Mouse (Mus musculus): ENCODE results near the gene Creb3l1. TPM values are rescaled to one million over a fixed set of nuclear protein-coding genes. Genes with fewer than 3 reads are reported as not detected.

Gene Creb3l1
- polyA plus RNA-seq, 1 experiment from 2014 or later = 1.1 TPM

- 3% methylated on average over 79 of the region's 79 CpGs for WGBS (ENCODE audit: insufficient replicate concordance)
- no peaks in the 10 kb centered on the region for H3K9me3 ChIP-seq (replicated peaks)
- DNase-seq = no peak
- peak within 1 kb of the TSS; percentile 43 for H3K4me3 ChIP-seq (replicated peaks)
- no peak within 1 kb of the TSS for H3K27ac ChIP-seq
- peaks cover 28% of the 10 kb centered on the region for H3K4me1 ChIP-seq (replicated peaks)
- 0 out of 2 replicates have a peak, but pooled peaks have one; percentile 27 for ATAC-seq (ENCODE audit: low read depth)
- H3K27me3 ChIP-seq = peaks cover 95% of the 10 kb centered on the region
- no peak within 1 kb of the TSS for H3K9ac ChIP-seq
- no peaks in the 10 kb centered on the region for H3K36me3 ChIP-seq
- peak within 1 kb of the TSS; percentile 59 for H3K4me2 ChIP-seq
Measured at GRCm38 (mm10) chr2:91975581-91976541, 48.4 kb downstream of the Creb3l1 start, which contains the start of gene Dgkz. Gene Dgkz (minus strand): TSS chr2:91975864.

DNA sequence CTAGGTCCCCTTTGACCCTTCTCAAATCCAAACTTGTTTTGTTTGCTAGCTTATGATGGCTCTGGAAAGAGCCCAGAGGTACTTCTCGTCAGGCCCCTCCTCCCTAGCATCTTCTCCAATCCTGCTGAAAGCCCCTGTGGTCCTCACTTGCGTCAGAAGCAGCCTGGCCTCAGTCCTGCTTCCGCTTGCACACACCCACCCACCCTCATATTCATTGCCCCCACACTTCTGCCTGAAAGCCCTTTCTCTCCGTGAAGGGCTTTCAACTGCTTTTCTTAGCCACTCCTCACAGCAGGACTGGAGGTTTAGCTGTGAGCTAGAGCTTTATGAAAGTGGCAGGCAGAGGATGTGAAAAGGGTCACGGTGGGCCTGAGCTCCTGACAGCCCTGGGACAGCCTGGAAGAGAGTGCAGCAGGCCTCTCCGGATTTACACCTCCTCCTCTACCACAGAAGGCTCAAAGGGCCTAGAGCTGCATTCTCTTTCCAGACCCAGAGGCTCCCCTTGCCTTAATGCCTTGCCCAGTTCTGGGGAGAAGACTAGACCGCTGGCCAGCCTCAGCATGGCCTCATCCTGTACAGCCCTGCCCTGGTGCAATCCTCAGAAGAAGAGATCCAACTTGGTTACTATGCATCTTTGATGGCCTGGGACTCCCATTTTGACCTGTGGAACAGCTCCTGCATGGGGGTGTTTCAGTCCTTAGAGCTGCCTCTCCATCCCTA is 50.7 kb downstream of the Creb3l1 start:
- no peaks in the 10 kb centered on the region for H3K36me3 ChIP-seq
- H3K9me3 ChIP-seq (replicated peaks) = no peaks in the 10 kb centered on the region
- ATAC-seq (ENCODE audit: low read depth) (no peak), DNase-seq (no peak)
- 42% methylated on average over 7 of the region's 7 CpGs for WGBS (ENCODE audit: insufficient replicate concordance)
- no peak overlapping the region for H3K4me3 ChIP-seq (replicated peaks)
- H3K4me1 ChIP-seq (replicated peaks) = peaks cover 28% of the 10 kb centered on the region
- H3K27ac ChIP-seq = no peak overlapping the region
- H3K27me3 ChIP-seq = peaks cover 100% of the 10 kb centered on the region
- no peak overlapping the region for H3K4me2 ChIP-seq
- no peak overlapping the region for H3K9ac ChIP-seq

GRCm38 (mm10) chr2:91972121-91972566 is 52.2 kb downstream of the Creb3l1 start:
- peak overlapping the region; percentile 10; the same call in 1 of the 2 replicates for H3K4me2 ChIP-seq
- no peak overlapping the region for H3K4me3 ChIP-seq (replicated peaks)
- H3K36me3 ChIP-seq = no peaks in the 10 kb centered on the region
- no peak overlapping the region for H3K9ac ChIP-seq
- peaks cover 94% of the 10 kb centered on the region for H3K27me3 ChIP-seq
- peaks cover 20% of the 10 kb centered on the region for H3K4me1 ChIP-seq (replicated peaks)
- no peak overlapping the region; the same call in 1 of the 2 replicates for H3K27ac ChIP-seq
- H3K9me3 ChIP-seq (replicated peaks) = no peaks in the 10 kb centered on the region
- DNase-seq = no peak
- ATAC-seq (ENCODE audit: low read depth) = no peak
- 14% methylated on average over 13 of the region's 13 CpGs for whole genome bisulfite sequencing (ENCODE audit: insufficient replicate concordance)

GRCm38 (mm10) chr2:91971231-91972097 is 52.8 kb downstream of the Creb3l1 start:
- 24% methylated on average over 21 of the region's 21 CpGs for WGBS (ENCODE audit: insufficient replicate concordance)
- Histone ChIP-seq H3K4me2 (peak overlapping the region; percentile 10; the same call in 1 of the 2 replicates), H3K9ac (no peak overlapping the region), H3K27me3 (peaks cover 90% of the 10 kb centered on the region), H3K9me3 (replicated peaks) (no peaks in the 10 kb centered on the region), H3K4me1 (replicated peaks) (peaks cover 22% of the 10 kb centered on the region), H3K36me3 (no peaks in the 10 kb centered on the region), H3K4me3 (replicated peaks) (no peak overlapping the region), H3K27ac (peak overlapping the region; percentile 63)
- no peak for DNase-seq
- ATAC-seq (ENCODE audit: low read depth) = peak; percentile 42; the same call in 1 of the 2 replicates

DNA sequence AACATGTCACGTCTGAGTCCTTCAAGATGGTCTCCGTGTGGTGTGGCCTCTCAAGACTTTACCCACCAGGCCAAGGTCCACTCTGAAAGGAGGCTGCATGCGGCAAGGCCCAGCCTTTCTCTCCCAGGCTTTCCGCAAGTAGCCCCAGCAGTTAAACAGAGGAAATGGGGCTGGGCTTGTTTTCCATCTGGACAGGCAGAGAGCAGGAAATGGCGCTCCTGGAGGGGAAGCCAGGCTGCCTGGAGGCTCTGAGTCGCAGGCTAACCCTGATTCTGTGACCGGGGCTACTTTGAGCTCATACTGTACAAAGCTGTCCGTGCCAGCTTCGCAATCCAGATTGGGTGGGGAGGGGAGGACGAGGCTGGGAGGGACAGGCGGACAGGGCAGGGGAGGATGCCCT is 56.3 kb downstream of the Creb3l1 start:
- H3K27me3 ChIP-seq = peaks cover 81% of the 10 kb centered on the region
- no peak overlapping the region for H3K4me2 ChIP-seq
- no peak overlapping the region for H3K9ac ChIP-seq
- H3K4me1 ChIP-seq (replicated peaks) = peaks cover 33% of the 10 kb centered on the region
- DNase-seq (no peak), ATAC-seq (ENCODE audit: low read depth) (no peak)
- no peaks in the 10 kb centered on the region for H3K36me3 ChIP-seq
- WGBS (ENCODE audit: insufficient replicate concordance) = 41% methylated on average over 11 of the region's 11 CpGs
- H3K27ac ChIP-seq = no peak overlapping the region; the same call in none of the 2 replicates
- H3K4me3 ChIP-seq (replicated peaks) = no peak overlapping the region
- H3K9me3 ChIP-seq (replicated peaks) = no peaks in the 10 kb centered on the region

DNA sequence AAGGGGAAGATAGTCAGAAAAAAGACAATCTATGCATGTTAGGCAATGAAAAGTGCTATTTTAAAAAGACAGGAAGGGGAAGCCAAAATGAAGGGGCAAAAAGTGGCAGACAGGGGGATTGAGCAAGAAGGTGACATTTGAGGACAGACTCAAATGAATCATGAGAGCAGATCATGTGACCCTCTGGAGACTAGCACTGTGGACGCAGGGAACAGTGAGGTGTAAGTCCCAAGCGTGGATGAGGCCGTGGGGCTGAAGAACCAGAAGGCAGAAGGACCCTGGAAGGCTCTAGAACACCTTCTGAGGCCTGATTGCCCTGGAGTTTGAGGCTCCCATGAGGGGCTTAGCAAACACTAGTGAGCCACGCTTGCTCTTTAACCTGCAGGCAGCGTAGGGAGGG is 57.9 kb downstream of the Creb3l1 start:
- Histone ChIP-seq H3K9me3 (replicated peaks) (no peaks in the 10 kb centered on the region), H3K36me3 (no peaks in the 10 kb centered on the region), H3K27ac (no peak overlapping the region), H3K4me1 (replicated peaks) (peaks cover 46% of the 10 kb centered on the region), H3K27me3 (peaks cover 65% of the 10 kb centered on the region), H3K4me3 (replicated peaks) (no peak overlapping the region), H3K4me2 (no peak overlapping the region), H3K9ac (no peak overlapping the region)
- ATAC-seq (ENCODE audit: low read depth) = no peak
- no peak for DNase-seq
- 64% methylated on average over 5 of the region's 5 CpGs for WGBS (ENCODE audit: insufficient replicate concordance)

DNA sequence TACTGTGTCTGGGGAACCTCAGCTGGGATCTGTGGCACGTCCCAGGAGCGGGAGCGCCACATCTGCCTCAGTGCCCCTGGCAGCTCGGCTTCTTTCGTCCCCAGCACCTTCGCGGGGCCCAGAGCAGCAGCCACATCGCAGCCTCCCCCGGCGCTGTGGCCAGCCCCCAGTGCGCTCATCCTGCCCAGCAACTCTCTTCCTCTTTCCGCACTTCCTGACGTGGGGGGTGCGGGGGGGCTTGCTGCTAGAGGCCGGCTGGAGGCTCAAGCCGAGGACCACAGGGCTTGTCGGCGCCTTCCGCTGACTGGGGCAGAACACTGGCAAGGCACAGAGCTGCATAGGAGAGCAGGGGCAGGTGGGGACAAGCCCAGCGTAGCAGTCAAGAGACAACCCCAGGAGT is 58.9 kb downstream of the Creb3l1 start:
- Histone ChIP-seq H3K9me3 (replicated peaks) (no peaks in the 10 kb centered on the region), H3K9ac (peak overlapping the region; percentile 22; the same call in 1 of the 2 replicates), H3K36me3 (peaks cover 7% of the 10 kb centered on the region; the same call in 1 of the 2 replicates), H3K4me2 (peak overlapping the region; percentile 99), H3K27ac (peak overlapping the region; percentile 65), H3K27me3 (peaks cover 55% of the 10 kb centered on the region), H3K4me3 (replicated peaks) (peak overlapping the region; percentile 34), H3K4me1 (replicated peaks) (peaks cover 51% of the 10 kb centered on the region)
- WGBS (ENCODE audit: insufficient replicate concordance) = 8% methylated on average over 20 of the region's 20 CpGs
- ATAC-seq (ENCODE audit: low read depth) (no peak), DNase-seq (no peak)

DNA sequence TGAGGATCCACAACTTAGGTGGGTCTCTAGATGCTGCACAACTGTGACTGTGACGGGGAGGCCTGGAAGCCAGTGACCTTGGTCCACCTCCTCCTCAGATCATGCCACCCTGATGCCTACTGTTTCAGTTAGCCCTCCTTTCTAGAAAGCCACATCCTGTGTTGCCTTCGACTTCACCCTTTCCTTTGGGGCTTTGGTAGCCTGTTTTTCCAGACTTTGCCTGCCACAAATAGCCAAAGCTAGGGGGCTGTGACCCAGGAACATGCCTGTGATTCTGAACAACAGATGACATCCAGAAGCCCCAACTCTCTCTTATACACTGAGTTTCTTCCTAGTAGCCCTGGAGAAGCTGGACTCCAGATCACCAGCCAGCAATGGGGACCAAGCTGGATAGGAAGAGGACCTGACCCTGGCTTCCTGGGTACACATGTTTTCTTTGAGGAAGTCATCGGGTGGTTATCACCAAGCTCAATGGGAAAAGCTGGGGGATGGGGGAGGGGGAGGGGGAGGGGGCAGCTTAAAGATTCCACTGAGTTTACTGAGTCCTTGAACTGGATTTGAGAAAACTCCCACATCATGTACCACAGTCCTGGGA is 59.6 kb downstream of the Creb3l1 start:
- peak overlapping the region; percentile 65 for H3K27ac ChIP-seq
- H3K9ac ChIP-seq = 0 out of 2 replicates have a peak overlapping the region, but pooled peaks have one; percentile 22
- peak overlapping the region; percentile 99 for H3K4me2 ChIP-seq
- peak overlapping the region; percentile 34 for H3K4me3 ChIP-seq (replicated peaks)
- DNase-seq (no peak), ATAC-seq (ENCODE audit: low read depth) (no peak)
- WGBS (ENCODE audit: insufficient replicate concordance) = 37% methylated on average over 3 of the region's 3 CpGs
- peaks cover 48% of the 10 kb centered on the region for H3K27me3 ChIP-seq
- peaks cover 58% of the 10 kb centered on the region for H3K4me1 ChIP-seq (replicated peaks)
- H3K9me3 ChIP-seq (replicated peaks) = no peaks in the 10 kb centered on the region
- peaks cover 13% of the 10 kb centered on the region for H3K36me3 ChIP-seq

- Histone ChIP-seq H3K27ac (peak overlapping the region; percentile 84), H3K9ac (peak overlapping the region; percentile 93), H3K4me1 (replicated peaks) (peaks cover 70% of the 10 kb centered on the region), H3K36me3 (peaks cover 16% of the 10 kb centered on the region), H3K27me3 (peaks cover 36% of the 10 kb centered on the region), H3K9me3 (replicated peaks) (no peaks in the 10 kb centered on the region), H3K4me2 (peak overlapping the region; percentile 99), H3K4me3 (replicated peaks) (peak overlapping the region; percentile 94)
- ATAC-seq (ENCODE audit: low read depth) (peak; percentile 89), DNase-seq (peak; percentile 93)
- under 1% methylated on average over 57 of the region's 57 CpGs for WGBS (ENCODE audit: insufficient replicate concordance)
Measured at GRCm38 (mm10) chr2:91963443-91963932, 60.8 kb downstream of the Creb3l1 start.

- DNase-seq = no peak
- Histone ChIP-seq H3K4me3 (replicated peaks) (peak overlapping the region; percentile 94), H3K4me1 (replicated peaks) (peaks cover 75% of the 10 kb centered on the region)
Measured at GRCm38 (mm10) chr2:91962864-91963401, 61.4 kb downstream of the Creb3l1 start.

More at GRCm38 (mm10) chr2:91962864-91963401, 61.4 kb downstream of the Creb3l1 start:
- Histone ChIP-seq H3K27me3 (peaks cover 31% of the 10 kb centered on the region), H3K9ac (peak overlapping the region; percentile 93), H3K9me3 (replicated peaks) (no peaks in the 10 kb centered on the region), H3K4me2 (peak overlapping the region; percentile 99), H3K36me3 (peaks cover 16% of the 10 kb centered on the region), H3K27ac (peak overlapping the region; percentile 84)
- under 1% methylated on average over 39 of the region's 39 CpGs for WGBS (ENCODE audit: insufficient replicate concordance)
- peak; percentile 16 for ATAC-seq (ENCODE audit: low read depth)
